8 mouse cellular contexts compared by ENCODE assay signal in the genomic region with DNA sequence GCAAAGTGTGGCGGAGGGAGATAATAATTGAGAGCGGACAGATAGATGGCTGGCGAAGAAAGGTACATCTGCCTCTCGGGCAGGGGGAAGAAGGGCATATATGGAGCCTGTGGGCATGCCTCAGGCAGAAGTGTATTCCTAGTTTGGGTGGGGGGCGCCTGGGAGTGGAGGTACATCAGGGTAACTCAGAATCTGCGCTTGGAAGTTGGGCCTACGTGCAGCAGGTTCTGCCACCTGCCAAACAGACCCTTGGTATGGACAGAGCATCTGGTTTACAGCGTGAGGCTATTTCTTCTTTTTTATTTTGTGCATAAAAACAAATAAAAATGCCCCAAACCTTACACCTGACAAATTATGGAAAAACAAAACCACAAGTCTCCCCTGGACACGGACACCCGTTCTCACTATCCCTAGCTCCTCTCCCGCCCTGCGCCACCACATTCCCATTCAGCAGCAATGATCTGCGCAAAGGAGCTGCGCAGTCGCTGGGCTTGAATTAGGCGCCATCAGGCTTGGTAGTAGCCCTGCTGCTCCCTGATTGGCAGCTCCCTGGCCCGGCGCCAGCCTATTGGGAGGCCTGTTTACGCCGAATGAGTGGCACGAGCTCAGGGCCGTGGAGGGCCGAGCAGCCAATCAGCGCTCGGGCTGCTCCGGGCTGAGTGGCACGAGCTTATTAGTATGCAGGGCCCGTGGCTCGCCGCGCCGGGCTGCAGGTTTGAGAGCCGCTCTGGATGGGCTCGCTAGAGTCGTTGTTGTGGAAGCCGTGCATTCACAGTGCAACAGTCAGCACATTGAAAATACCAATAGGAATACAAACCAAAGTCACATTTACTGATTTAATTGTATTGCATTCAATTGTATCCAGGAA. TPM values are rescaled to one million over a fixed set of nuclear protein-coding genes. Genes with fewer than 3 reads are reported as not detected.
DNase-seq lines count a peak whose midpoint lies in the region; ATAC-seq and TF ChIP-seq lines count a peak whose summit lies in the region.

Bahcc1 (plus strand) TSS at position 718 of the 868 bp plus-strand sequence.

- H3K27ac ChIP-seq in forebrain, embryonic 12.5 days = peak within 1 kb of the TSS; percentile 99
- peak within 1 kb of the TSS; percentile 88 for H3K27ac ChIP-seq in heart, postnatal 0 days (ENCODE audit: low read depth)
- peak within 1 kb of the TSS; percentile 64 for H3K27ac ChIP-seq in liver, embryonic 16.5 days (ENCODE audit: low read length)
- H3K27ac ChIP-seq in neural tube, embryonic 13.5 days (replicated peaks) = peak within 1 kb of the TSS; percentile 100
- H3K27ac ChIP-seq in testis, adult 2 months (ENCODE audit: control insufficient read depth, insufficient read depth, low read depth, low read length) = peak within 1 kb of the TSS; percentile 71

- peak; percentile 55; the same call in 1 of the 2 replicates for TF ChIP-seq POLR2A in testis, adult 2 months (IDR thresholded peaks at IDR 0.05; ENCODE audit: control insufficient read depth, low read depth, low read length)

- no peak for TF ChIP-seq CTCF in E14TG2a.4 (conservative IDR thresholded peaks at IDR 0.05; ENCODE audit: low read length)
- no peak for TF ChIP-seq CTCF in heart, postnatal 0 days (IDR thresholded peaks at IDR 0.05; ENCODE audit: low read depth)
- TF ChIP-seq CTCF in testis, adult 2 months (IDR thresholded peaks at IDR 0.05; ENCODE audit: control insufficient read depth, insufficient read depth, insufficient replicate concordance, low read depth, low read length) = no peak

- H3K4me2 ChIP-seq in forebrain, embryonic 12.5 days = peak within 1 kb of the TSS; percentile 93
- H3K4me2 ChIP-seq in heart, postnatal 0 days (ENCODE audit: low read depth, low read length) = peak within 1 kb of the TSS; percentile 97
- peak within 1 kb of the TSS; percentile 84 for H3K4me2 ChIP-seq in liver, embryonic 16.5 days (ENCODE audit: low read depth, low read length)
- peak within 1 kb of the TSS; percentile 99 for H3K4me2 ChIP-seq in neural tube, embryonic 13.5 days

- peak; percentile 95 for DNase-seq in c-Kit-positive CD71-positive TER-119-positive erythroid progenitor cells, embryonic 14.5 days (ENCODE audit: low spot score)
- peak; percentile 99 for DNase-seq in heart, postnatal 0 days (ENCODE audit: low spot score)
- peak; percentile 100 for DNase-seq in kidney, postnatal 4 days

- peak; percentile 92 for ATAC-seq in forebrain, embryonic 12.5 days (ENCODE audit: low FRiP score)
- ATAC-seq in heart, postnatal 0 days (ENCODE audit: insufficient read depth, low read depth) = peak; percentile 83
- ATAC-seq in liver, embryonic 16.5 days (ENCODE audit: low read depth) = peak; percentile 91
- peak; percentile 93 for ATAC-seq in neural tube, embryonic 13.5 days (ENCODE audit: low read depth)

- H3K9ac ChIP-seq in forebrain, embryonic 12.5 days = peak within 1 kb of the TSS; percentile 100
- H3K9ac ChIP-seq in heart, postnatal 0 days (replicated peaks; ENCODE audit: low read depth, low read length) = peak within 1 kb of the TSS; percentile 97
- peak within 1 kb of the TSS; percentile 68 for H3K9ac ChIP-seq in liver, embryonic 16.5 days (ENCODE audit: low read depth, low read length)
- peak within 1 kb of the TSS; percentile 100 for H3K9ac ChIP-seq in neural tube, embryonic 13.5 days

- peaks cover 55% of the 10 kb centered on the region for H3K4me1 ChIP-seq in E14TG2a.4 (replicated peaks; ENCODE audit: low read depth, low read length)
- peaks cover 36% of the 10 kb centered on the region for H3K4me1 ChIP-seq in forebrain, embryonic 12.5 days
- H3K4me1 ChIP-seq in heart, postnatal 0 days (ENCODE audit: control insufficient read depth, insufficient read depth) = peaks cover 30% of the 10 kb centered on the region
- H3K4me1 ChIP-seq in liver, embryonic 16.5 days (ENCODE audit: control insufficient read depth, low read depth, low read length) = peaks cover 36% of the 10 kb centered on the region
- H3K4me1 ChIP-seq in neural tube, embryonic 13.5 days (replicated peaks) = peaks cover 36% of the 10 kb centered on the region
- H3K4me1 ChIP-seq in testis, adult 2 months (ENCODE audit: control insufficient read depth, insufficient read depth, low read length) = peaks cover 38% of the 10 kb centered on the region

- H3K4me3 ChIP-seq in E14TG2a.4 (replicated peaks; ENCODE audit: low read length) = peak within 1 kb of the TSS; percentile 92
- peak within 1 kb of the TSS; percentile 95 for H3K4me3 ChIP-seq in forebrain, embryonic 12.5 days (replicated peaks)
- peak within 1 kb of the TSS; percentile 85 for H3K4me3 ChIP-seq in heart, postnatal 0 days (ENCODE audit: low read depth, low read length)
- H3K4me3 ChIP-seq in liver, embryonic 16.5 days (ENCODE audit: low read depth, low read length) = peak within 1 kb of the TSS; percentile 59
- peak within 1 kb of the TSS; percentile 79 for H3K4me3 ChIP-seq in neural tube, embryonic 13.5 days
- H3K4me3 ChIP-seq in testis, adult 2 months (ENCODE audit: control insufficient read depth, low read depth, low read length) = peak within 1 kb of the TSS; percentile 60

- no peaks in the 10 kb centered on the region for H3K9me3 ChIP-seq in E14TG2a.4 (ENCODE audit: low read length)
- no peaks in the 10 kb centered on the region for H3K9me3 ChIP-seq in forebrain, embryonic 12.5 days
- no peaks in the 10 kb centered on the region for H3K9me3 ChIP-seq in heart, postnatal 0 days (replicated peaks; ENCODE audit: control insufficient read depth, low read length)
- H3K9me3 ChIP-seq in liver, embryonic 16.5 days (replicated peaks; ENCODE audit: control insufficient read depth, low read length) = no peaks in the 10 kb centered on the region
- no peaks in the 10 kb centered on the region for H3K9me3 ChIP-seq in neural tube, embryonic 13.5 days

- peaks cover 29% of the 10 kb centered on the region for H3K36me3 ChIP-seq in E14TG2a.4 (ENCODE audit: insufficient read depth, low read length)
- peaks cover 5% of the 10 kb centered on the region for H3K36me3 ChIP-seq in forebrain, embryonic 12.5 days (replicated peaks)
- no peaks in the 10 kb centered on the region for H3K36me3 ChIP-seq in heart, postnatal 0 days (replicated peaks; ENCODE audit: control insufficient read depth, insufficient read depth, low read length)
- no peaks in the 10 kb centered on the region for H3K36me3 ChIP-seq in liver, embryonic 16.5 days (ENCODE audit: control insufficient read depth, insufficient read depth)
- no peaks in the 10 kb centered on the region for H3K36me3 ChIP-seq in neural tube, embryonic 13.5 days
- no peaks in the 10 kb centered on the region for H3K36me3 ChIP-seq in testis, adult 2 months (ENCODE audit: control insufficient read depth, insufficient read depth, low read length)

- 2% methylated on average over 36 of the region's 36 CpGs for WGBS in forebrain, embryonic 12.5 days
- 2% methylated on average over 36 of the region's 36 CpGs for WGBS in heart, postnatal 0 days
- under 1% methylated on average over 36 of the region's 36 CpGs for WGBS in liver, embryonic 16.5 days (ENCODE audit: insufficient replicate concordance)
- 2% methylated on average over 36 of the region's 36 CpGs for WGBS in neural tube, embryonic 13.5 days

- H3K27me3 ChIP-seq in E14TG2a.4 (ENCODE audit: insufficient read depth, low read length) = peaks cover 19% of the 10 kb centered on the region
- no peaks in the 10 kb centered on the region; the same call in 1 of the 2 replicates for H3K27me3 ChIP-seq in forebrain, embryonic 12.5 days
- no peaks in the 10 kb centered on the region for H3K27me3 ChIP-seq in heart, postnatal 0 days (ENCODE audit: control insufficient read depth, insufficient read depth, low read length)
- H3K27me3 ChIP-seq in liver, embryonic 16.5 days (ENCODE audit: control insufficient read depth, insufficient read depth, low read depth, low read length) = peaks cover 88% of the 10 kb centered on the region
- no peaks in the 10 kb centered on the region for H3K27me3 ChIP-seq in neural tube, embryonic 13.5 days
- H3K27me3 ChIP-seq in testis, adult 2 months (ENCODE audit: control insufficient read depth, insufficient read depth, low read length) = no peaks in the 10 kb centered on the region; the same call in 1 of the 2 replicates

- TF ChIP-seq EP300 in heart, postnatal 0 days (IDR thresholded peaks at IDR 0.05; ENCODE audit: low read depth) = peak; percentile 69; the same call in 1 of the 2 replicates

RNA-seq across cellular contexts. Expression of gene Bahcc1, which starts in this region (rescaled TPM):
- polyA plus RNA-seq in forebrain, embryonic 12.5 days (2016; fragmentation: Nextera tagmentation; extraction: Ambion mirVana) = 23.5 and 24.0 TPM in 2 replicates
- total RNA-seq in heart, postnatal 0 days (2014; rRNA removed; ENCODE audit: low replicate concordance) = 12.2 and 13.1 TPM in 2 replicates
- polyA plus RNA-seq in heart, postnatal 0 days (2015; fragmentation: Nextera tagmentation; extraction: Ambion mirVana) = 2.8 and 3.5 TPM in 2 replicates
- 0.84 TPM in 2 replicates for polyA plus RNA-seq in liver, embryonic 16.5 days (2015; fragmentation: Nextera tagmentation; extraction: Ambion mirVana)
- polyA plus RNA-seq in neural tube, embryonic 13.5 days (2015; fragmentation: Nextera tagmentation; extraction: Ambion mirVana) = 13.6 and 15.3 TPM in 2 replicates
- polyA plus RNA-seq in testis, adult 2 months (2012; rRNA removed) = 2.3 and 2.9 TPM in 2 replicates

Comparison
In these comparisons a context has a peak if more than half of its experiments do, and no peak if none do; other contexts are left out.
1. Peak in every context shown above with its lines: DNase-seq, ATAC-seq, H3K4me3 ChIP-seq and H3K27ac ChIP-seq.
2. Peak in ATAC-seq, H3K4me3 ChIP-seq, H3K27ac ChIP-seq, H3K9ac ChIP-seq and H3K4me2 ChIP-seq in liver, embryonic 16.5 days; RNA of the gene not detected or under 1 TPM.